Mouse (Mus musculus): ENCODE results near the gene Drap1. TPM values are rescaled to one million over a fixed set of nuclear protein-coding genes. Genes with fewer than 3 reads are reported as not detected.

Drap1 gene
- total RNA-seq, 2 experiments from 2014 or later: 234 to 244 TPM

GRCm38 (mm10) chr19:5449673-5450072, 24.9 kb upstream of the Drap1 start:
- no peak for DNase-seq (ENCODE audit: low spot score in 2 of 2)

DNA sequence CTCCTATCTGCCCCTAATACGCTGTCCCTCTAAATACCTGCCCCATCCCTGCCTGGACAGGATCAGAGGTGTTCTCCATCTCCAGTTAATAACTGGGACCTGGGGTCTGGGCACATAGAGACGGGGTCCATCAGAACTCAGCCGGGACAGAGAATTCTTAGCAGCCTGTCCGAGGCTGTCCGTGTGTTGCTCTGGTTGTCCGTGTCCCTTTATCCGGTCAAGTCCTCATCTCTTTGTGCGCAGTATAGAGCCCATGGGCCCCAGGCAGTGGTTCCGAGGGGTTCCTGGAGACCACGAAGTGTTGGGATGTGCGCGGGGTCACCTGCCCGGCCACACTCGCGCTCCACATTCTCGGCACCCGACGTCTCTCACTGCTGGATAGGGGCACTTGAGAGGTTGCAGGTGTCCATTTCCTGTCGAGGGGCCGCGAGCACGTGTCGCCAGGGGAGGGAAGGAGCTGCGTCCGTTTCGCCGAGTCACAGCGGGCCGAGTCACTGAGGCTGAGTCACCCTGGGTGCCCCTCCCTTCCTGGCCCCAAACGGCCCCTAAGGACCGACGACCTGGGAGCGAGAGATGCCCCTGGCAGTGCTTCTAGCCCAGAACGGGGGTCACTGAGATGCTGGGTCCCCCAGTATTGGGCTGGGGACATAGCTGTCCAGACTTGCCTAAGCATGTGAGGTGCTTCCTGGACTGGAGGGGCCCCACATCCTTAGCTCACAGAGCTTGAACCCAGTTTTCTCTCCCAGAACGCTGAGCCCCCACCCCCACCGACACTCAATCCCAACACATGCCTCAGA, 23.8 kb upstream of the Drap1 start:
- no peak for DNase-seq (ENCODE audit: low spot score in 2 of 2)

GRCm38 (mm10) chr19:5447515-5448353, 23.0 kb upstream of the Drap1 start, which contains the start of gene Fosl1:
Gene Fosl1, plus strand, starts transcription at chr19:5447547.
- peak; percentile 60 to 67 for DNase-seq (ENCODE audit: low spot score in 2 of 2)

GRCm38 (mm10) chr19:5445747-5446146, 21.0 kb upstream of the Drap1 start:
- DNase-seq (ENCODE audit: low spot score in 2 of 2): no peak

DNA sequence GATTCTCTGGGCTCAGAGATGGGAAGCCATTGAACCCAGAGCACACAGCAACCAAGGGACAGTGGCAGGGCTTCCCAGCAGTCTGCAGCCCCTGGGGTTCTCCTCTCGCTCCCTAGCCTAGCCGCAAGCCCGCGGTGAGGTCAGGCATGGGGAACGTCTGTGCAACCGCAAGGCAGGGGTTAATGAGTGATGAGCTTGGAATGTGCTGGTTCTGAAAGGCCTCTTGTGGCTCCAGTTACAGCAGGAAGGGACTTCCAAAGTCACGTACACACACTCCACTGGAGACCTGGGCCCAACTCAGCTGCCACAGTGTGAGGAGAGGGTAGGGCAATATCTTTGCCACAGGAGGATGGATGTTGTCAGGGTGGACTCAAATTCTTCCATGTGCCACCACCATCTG, 20.2 kb upstream of the Drap1 start:
- DNase-seq (ENCODE audit: low spot score in 2 of 2): no peak

DNA sequence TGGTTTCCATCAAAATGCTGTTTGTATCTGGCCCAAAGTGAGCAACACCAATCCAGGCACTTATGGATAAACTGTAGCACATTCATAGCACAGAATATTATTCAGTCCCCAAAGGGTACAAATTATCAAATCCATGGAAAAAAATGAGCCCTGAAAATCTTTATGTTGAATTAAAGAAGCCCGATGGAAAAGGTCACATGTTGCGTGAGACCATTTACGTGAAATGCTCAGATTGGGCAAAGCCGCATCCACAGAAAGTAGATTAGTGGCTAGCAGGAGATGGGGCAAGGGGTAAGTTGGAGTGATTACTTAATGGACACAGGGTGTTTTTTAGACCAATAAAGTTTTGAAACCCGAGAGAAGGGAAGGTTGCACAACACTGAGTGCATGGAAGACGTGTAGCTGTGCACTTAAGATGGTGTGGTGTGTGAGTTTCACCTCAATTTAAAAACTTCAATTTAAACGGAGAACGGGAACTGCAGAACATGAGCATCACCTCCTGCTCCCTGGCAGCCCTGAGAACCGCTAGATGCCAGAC, 19.7 kb upstream of the Drap1 start:
- no peak for DNase-seq (ENCODE audit: low spot score in 2 of 2)

GRCm38 (mm10) chr19:5433951-5434350, 9.2 kb upstream of the Drap1 start:
- DNase-seq (ENCODE audit: low spot score in 2 of 2): no peak

DNA sequence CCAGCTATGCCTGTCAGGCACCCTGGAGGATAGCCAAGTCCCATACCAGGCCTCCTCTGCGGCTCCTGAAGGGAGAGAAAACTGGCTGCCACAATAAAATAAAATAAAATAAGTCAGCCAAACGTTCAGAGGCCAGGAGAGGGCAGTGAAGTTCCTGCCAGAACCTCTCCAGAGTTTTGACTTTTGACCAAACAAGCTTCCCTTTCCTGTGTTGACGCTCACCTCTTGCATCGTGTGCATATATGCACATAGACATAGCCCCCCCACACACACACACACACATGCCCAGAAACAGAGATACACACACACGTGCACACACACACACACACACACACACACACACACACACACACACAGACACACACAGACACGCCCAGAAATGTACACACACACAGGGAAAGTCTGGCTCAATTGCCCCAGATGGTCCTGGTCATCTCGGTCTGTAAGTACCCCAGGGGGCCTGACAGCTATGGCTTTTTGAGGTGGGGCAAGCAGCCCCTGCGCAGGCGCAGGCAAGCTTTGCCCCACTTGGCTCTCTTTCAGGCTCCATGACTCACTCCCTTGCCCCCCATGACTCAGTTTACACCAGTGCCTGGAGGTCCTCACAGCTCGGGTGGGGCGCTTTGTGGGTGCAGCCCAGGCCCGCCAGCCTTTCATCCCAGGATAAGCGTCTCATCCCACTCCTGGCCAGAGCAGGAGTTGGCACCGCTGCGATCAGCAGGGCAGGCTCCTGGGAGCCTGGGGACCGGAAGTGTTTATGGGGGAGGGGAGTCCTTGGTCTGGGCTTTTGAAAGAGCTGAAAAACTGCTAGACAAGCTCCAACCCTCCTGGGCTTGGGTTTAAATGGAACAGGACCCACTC, 8.4 kb upstream of the Drap1 start:
- DNase-seq (ENCODE audit: low spot score in 2 of 2): no peak

DNA sequence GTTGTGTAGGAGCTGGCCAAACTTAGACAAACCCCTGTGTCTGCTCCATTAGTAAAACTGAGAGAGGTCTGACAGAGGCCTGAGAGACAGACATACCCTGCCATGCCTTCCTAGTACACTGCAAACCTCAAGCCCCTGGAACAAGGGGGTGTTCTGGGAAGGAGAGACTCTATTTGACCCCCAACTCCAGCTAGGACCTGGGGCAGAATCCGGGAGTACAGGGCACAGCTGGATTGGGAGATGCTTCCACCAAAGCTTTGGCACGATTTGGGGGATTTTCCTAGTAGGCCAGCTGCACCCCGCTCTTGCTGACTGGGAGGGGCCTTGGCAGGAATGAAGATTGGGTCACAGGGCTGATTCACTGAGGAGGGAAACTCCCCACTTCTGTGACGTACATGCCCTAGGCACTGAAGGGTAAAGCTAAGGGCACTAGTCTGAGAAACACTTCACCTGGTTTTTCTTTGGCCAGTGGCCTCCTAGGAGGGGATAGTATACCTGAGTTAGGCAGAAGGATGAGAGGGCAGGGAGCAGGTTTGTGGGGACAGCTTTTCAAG, 7.2 kb upstream of the Drap1 start:
- DNase-seq (ENCODE audit: low spot score in 2 of 2): no peak

- DNase-seq (ENCODE audit: low spot score in 2 of 2): no peak
Measured at GRCm38 (mm10) chr19:5430408-5430807, 5.6 kb upstream of the Drap1 start.

DNA sequence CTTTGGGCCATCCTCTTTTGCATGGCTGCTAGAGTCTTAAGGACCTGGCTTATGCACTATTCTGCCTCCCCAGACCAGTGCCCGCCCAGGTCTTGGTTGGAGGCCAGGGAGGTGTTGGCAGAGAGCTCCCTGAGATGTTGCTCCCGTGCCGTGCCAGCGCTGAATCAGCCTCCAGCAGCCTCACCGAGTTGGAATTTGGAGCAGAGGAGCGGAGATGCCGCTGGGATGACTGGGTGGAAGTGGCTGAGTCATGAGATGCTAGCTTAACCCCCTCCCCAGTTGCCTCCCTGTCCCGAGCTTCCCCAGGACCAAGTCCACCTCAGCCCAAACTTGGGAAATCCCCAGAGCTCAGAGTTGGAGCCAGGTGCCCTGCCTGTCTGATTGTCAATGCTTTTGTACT, 5.0 kb upstream of the Drap1 start:
- DNase-seq (ENCODE audit: low spot score in 2 of 2): no peak

- DNase-seq (ENCODE audit: low spot score in 2 of 2): no peak
Measured at GRCm38 (mm10) chr19:5429219-5429618, 4.4 kb upstream of the Drap1 start.

- no peak for DNase-seq (ENCODE audit: low spot score in 2 of 2)
Measured at GRCm38 (mm10) chr19:5428083-5428482, 3.3 kb upstream of the Drap1 start.

DNA sequence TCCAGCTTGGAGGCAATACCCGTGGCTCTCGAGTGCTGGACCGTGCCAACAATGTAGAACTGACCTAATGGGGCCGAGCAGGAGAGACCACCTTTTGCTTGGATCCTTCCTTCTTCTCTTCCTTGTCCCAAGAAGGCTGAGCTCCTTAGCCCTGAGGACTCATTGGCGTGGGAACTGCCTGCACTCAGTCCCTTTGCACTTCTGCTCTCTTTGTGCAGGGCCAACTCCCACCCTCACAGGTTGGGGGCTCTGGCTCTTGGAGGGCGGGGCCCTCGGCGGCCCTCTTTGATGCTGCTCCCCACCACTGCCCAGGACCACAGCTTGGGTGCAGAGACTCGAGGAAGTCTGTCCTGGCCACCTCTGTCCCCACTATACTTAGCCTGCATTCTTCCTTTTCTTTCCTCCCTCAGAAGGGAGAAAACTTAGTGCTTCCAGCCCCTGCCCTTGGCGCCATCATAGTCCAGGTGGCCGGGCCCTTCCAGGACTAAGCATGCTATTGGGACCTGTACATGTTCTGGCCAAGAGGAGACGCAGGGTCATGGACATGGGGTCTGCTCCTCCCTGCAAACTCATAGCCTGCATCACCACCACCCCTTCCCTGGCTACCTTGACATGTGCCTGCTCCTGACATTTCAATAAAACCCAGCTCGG, 2.0 kb upstream of the Drap1 start:
- no peak for DNase-seq (ENCODE audit: low spot score in 2 of 2)

GRCm38 (mm10) chr19:5425906-5426565, 1.3 kb upstream of the Drap1 start:
- DNase-seq (ENCODE audit: low spot score in 2 of 2): no peak

- DNase-seq (ENCODE audit: low spot score in 2 of 2): peak; percentile 69 to 79
Measured at GRCm38 (mm10) chr19:5424092-5424781, 542 bp downstream of the Drap1 start.

DNA sequence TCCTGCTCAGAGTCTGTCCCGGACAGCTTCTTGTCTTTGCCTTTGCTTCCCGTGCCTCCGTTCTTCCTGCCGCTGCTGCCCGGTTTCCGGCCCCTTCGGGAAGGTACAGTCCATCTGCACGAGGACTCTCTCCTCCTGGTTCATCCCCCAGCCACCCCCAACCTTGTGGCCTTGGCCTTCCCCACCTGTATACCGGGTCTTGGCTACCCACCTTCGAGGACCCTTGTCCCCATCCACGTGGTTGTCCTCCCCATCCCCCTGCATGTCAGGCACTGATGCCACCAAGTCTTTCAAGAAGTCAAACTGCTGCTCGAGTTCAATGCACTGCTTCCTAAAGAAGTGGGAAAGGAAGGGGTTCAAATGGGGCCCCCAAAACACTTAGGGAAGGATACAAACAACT, 1.2 kb downstream of the Drap1 start:
- DNase-seq (ENCODE audit: low spot score in 2 of 2): no peak

DNA sequence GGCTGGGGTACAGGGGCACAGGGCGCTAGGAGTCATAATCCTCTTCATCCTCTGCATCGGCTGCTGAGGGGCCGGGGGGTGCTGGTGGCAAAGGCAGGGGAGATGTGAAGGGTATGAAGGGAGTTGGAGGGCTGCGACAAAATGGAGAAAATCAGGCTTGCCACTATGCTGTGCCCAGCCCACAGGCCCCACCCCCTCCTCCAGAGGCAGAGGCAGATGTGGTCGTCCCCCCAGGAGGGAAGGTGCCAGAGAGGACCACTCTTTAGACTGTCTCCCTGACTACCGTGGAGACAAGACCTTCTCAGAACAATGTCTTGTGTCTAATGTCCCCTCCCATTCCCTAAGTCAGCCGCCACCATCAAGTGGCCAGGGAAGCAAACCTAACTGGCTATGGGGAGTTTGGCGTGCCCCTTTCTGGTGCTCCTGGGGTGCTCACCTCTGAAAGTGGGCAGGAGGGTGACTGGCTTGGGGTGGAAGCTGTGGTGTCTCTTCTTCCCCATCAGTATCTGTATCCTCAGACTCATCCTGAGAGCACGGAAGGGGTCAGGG, 1.8 kb downstream of the Drap1 start:
- DNase-seq (ENCODE audit: low spot score in 2 of 2): no peak

GRCm38 (mm10) chr19:5422267-5422666, 2.5 kb downstream of the Drap1 start:
- no peak for DNase-seq (ENCODE audit: low spot score in 2 of 2)
